Mouse (Mus musculus): Measurements from ENCODE around the gene Lefty1. TPM values are rescaled to one million over a fixed set of nuclear protein-coding genes. Genes with fewer than 3 reads are reported as not detected.

The Lefty1 gene
- polyA plus RNA-seq, 1 experiment from 2014 or later: 0.34 TPM

DNA sequence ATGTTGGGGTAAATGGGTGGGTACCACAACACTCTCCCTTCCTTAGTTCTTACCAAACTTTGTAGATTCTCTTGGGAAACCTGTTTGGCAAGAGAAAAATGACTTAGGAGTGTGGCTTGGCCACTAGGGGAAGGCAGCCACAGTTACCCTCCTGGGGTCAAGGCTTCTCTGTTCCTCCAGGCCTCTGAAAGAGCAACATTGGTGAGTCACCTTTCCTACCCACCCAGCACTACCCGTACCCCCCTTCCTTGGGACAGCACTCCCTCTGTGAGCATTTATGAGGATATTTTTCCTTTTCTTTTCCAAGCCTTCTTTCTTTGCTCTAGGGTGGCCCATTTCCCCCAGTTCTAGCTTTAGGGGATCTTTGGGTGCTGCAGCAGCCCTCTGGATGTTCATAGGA lies 9.1 kb downstream of the Lefty1 start:
- no peak overlapping the region for H3K4me3 ChIP-seq (replicated peaks)
- no peak overlapping the region for H3K4me2 ChIP-seq
- WGBS: 79% methylated on average over 1 of the region's 1 CpGs
- H3K4me1 ChIP-seq: peaks cover 23% of the 10 kb centered on the region
- H3K9me3 ChIP-seq: no peaks in the 10 kb centered on the region
- no peak overlapping the region for H3K9ac ChIP-seq
- H3K27ac ChIP-seq: no peak overlapping the region
- no peak for ATAC-seq (ENCODE audit: low FRiP score)
- H3K27me3 ChIP-seq: peaks cover 59% of the 10 kb centered on the region
- H3K36me3 ChIP-seq (replicated peaks): no peaks in the 10 kb centered on the region

DNA sequence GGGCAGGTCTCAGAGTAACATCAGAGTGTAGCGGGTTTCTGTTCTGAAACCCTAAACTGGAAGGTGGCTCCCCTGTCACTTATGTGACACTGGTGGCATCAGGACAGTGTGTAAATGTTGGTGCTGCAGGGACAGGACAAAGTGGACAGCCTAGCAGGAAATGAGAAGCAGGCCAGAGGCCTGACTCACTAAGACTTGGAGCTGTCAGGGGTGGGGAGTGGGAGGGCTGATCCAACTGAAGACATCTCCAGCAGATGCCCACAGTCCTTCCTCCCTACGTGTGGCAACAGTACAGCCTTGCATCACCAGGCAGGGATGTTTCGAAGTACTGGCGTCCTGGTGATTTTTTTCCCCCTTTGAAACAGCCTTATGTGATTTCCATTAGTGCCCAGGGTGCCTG lies 9.7 kb downstream of the Lefty1 start:
- Histone ChIP-seq H3K4me2 (no peak overlapping the region), H3K4me1 (peaks cover 23% of the 10 kb centered on the region), H3K27me3 (peaks cover 59% of the 10 kb centered on the region), H3K9me3 (no peaks in the 10 kb centered on the region), H3K36me3 (replicated peaks) (no peaks in the 10 kb centered on the region), H3K9ac (no peak overlapping the region), H3K27ac (no peak overlapping the region), H3K4me3 (replicated peaks) (no peak overlapping the region)
- ATAC-seq (ENCODE audit: low FRiP score): no peak
- WGBS: 81% methylated on average over 4 of the region's 4 CpGs

DNA sequence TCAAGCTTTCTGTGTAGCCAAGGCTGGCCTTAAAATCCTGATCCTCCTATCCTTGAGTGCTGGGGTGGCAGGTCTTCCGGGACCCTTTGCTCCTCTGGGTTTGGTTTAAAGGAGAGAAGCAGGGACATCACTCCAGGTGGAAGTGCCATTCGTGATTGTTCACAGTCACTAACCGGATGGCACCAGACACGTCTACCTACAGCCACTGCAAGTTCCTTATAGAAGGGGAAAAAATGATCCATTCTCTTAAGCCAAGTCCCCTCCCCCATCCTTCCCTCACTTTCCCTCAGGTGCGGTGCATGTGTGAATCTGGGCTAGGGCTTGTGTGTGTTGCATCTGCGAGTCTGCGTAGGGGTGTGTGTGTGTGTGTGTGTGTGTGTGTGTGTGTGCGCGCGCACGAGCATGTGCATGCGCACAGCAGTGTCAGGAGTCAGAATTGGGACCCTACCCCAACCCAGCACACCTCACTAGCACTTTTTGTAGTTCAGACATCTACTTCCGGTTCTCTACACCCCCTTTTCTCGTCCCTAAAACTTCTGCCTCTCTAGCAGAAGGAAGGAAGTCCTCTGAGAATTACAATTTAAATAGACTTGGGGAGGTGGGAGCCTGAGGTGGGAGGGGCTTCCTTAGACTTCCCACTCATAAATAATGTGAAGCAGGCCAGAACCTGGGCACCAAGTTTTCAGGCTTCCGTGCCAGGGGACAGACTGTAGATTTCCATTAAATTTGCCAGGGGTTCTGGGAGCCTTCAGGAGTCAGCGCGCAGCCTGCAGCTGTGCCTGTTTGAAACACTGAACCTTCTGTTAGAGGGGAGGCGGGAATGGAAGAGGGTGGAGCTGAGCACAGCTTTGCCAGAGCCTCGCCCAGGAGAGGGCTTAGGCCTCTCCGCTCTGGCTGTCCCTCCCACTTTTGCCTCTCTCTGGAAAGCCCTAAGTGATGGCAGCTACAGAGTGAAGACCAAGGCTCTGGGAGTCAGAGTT lies 10.5 kb downstream of the Lefty1 start:
- no peak overlapping the region for H3K9ac ChIP-seq
- 30% methylated on average over 20 of the region's 20 CpGs for WGBS
- peaks cover 23% of the 10 kb centered on the region for H3K4me1 ChIP-seq
- no peak overlapping the region for H3K4me2 ChIP-seq
- no peaks in the 10 kb centered on the region; the same call in 1 of the 2 replicates for H3K36me3 ChIP-seq (replicated peaks)
- peaks cover 54% of the 10 kb centered on the region for H3K27me3 ChIP-seq
- 0 out of 2 replicates have a peak, but pooled peaks have one; percentile 39 for ATAC-seq (ENCODE audit: low FRiP score)
- no peak overlapping the region for H3K4me3 ChIP-seq (replicated peaks)
- no peak overlapping the region for H3K27ac ChIP-seq
- no peaks in the 10 kb centered on the region for H3K9me3 ChIP-seq

DNA sequence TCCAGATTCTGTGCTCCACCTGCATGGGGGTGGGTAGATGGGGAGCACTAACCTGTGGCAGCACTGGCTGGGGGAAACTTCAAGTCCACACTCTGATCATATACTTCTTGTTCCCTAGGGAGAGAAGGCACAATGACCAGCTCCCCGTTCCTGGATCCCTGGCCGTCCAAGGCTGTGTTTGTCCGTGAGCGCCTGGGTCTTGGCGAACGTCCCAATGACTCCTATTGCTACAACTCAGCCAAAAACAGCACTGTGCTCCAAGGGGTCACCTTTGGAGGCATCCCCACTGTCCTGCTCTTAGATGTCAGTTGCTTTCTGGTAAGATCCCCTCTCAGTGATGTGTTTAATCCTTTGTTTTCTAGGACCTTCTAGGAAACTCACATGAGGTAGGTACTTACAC lies 11.6 kb downstream of the Lefty1 start:
- Histone ChIP-seq H3K9ac (no peak overlapping the region), H3K27ac (no peak overlapping the region), H3K9me3 (no peaks in the 10 kb centered on the region), H3K4me3 (replicated peaks) (no peak overlapping the region), H3K27me3 (peaks cover 43% of the 10 kb centered on the region), H3K4me2 (no peak overlapping the region), H3K36me3 (replicated peaks) (no peaks in the 10 kb centered on the region; the same call in 1 of the 2 replicates), H3K4me1 (peaks cover 23% of the 10 kb centered on the region)
- no peak for ATAC-seq (ENCODE audit: low FRiP score)
- 95% methylated on average over 6 of the region's 6 CpGs for WGBS

DNA sequence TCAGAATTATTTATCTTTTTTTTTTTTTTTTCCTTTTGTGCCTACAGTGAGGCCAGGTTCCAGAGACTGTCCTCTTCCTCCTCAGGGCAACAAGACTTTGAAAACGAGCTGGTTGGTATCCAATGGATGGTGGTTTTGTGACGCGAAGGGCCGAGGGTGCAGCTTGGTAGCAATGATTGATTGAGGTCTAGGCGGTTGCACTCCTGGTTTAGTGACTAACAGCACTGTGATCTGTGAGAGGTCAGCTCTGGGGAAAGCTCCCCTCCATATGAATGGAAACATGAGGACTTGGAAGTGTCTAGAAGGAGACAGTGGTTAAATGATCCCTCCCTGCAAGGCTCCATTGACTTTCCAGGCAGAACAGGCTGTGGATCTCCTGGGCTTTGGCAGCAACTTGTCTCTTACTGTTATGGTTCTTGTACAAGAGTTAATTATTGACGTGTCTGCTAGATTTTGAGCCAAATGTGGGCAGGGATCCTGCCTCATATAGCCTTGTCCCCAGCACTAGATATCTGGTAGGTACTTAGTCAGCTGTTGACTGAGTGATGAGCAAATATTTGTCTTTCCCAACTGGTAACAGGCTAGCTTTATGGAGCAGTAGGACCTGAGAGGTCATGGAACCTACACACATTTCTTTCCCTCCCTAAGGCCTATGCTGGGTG lies 17.4 kb downstream of the Lefty1 start:
- H3K4me2 ChIP-seq: no peak overlapping the region
- no peak for ATAC-seq (ENCODE audit: low FRiP score)
- no peaks in the 10 kb centered on the region for H3K9me3 ChIP-seq
- 90% methylated on average over 6 of the region's 6 CpGs for WGBS
- no peaks in the 10 kb centered on the region; the same call in 1 of the 2 replicates for H3K36me3 ChIP-seq (replicated peaks)
- no peak overlapping the region for H3K4me3 ChIP-seq (replicated peaks)
- H3K4me1 ChIP-seq: no peaks in the 10 kb centered on the region
- no peak overlapping the region for H3K27ac ChIP-seq
- no peaks in the 10 kb centered on the region for H3K27me3 ChIP-seq
- H3K9ac ChIP-seq: no peak overlapping the region

DNA sequence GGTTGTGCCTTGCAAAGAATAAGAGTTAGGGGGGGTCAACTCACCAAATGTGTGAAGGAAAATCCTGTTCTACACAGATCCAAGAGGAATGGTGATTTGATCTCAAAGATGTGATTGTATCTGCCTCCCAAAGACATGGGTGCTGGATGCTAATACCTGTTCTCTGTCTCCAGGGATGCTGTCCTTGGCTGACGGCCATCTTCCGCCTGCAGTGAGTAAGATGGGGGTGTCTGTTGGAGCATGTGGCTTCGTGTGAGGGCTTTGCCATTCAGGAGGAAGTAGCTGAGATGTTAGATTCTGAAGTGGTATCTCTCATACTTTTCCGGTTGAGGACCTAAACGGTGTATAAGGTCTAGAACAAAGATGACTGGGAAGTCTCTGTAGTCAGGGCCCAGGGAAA lies 18.0 kb downstream of the Lefty1 start:
- H3K9me3 ChIP-seq: no peaks in the 10 kb centered on the region
- H3K4me1 ChIP-seq: no peaks in the 10 kb centered on the region
- WGBS: 88% methylated on average over 5 of the region's 5 CpGs
- no peak overlapping the region for H3K9ac ChIP-seq
- H3K27me3 ChIP-seq: no peaks in the 10 kb centered on the region
- no peaks in the 10 kb centered on the region; the same call in 1 of the 2 replicates for H3K36me3 ChIP-seq (replicated peaks)
- H3K4me2 ChIP-seq: no peak overlapping the region
- no peak overlapping the region for H3K27ac ChIP-seq
- ATAC-seq (ENCODE audit: low FRiP score): no peak
- H3K4me3 ChIP-seq (replicated peaks): no peak overlapping the region

DNA sequence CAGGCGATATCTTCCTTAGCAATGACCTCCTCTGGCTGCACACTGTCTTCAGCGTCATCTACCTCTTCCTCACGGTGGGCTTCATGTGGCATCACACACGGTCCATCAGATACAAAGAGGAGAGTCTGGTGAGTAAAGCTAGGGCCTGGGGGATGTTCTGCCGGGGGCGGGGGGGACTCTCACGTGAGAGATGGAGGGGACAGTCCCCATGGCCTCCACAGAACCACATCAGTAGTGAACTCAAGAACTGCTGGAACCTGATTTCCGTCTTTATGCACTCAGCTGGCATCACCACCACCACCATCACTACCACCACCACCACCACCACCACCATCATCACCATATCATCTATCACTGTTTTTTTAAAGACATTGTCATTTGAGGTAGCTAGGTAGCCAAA lies 21.6 kb downstream of the Lefty1 start:
- Histone ChIP-seq H3K9me3 (no peaks in the 10 kb centered on the region), H3K9ac (no peak overlapping the region), H3K4me2 (no peak overlapping the region), H3K4me1 (no peaks in the 10 kb centered on the region), H3K27me3 (no peaks in the 10 kb centered on the region), H3K27ac (no peak overlapping the region), H3K36me3 (replicated peaks) (no peaks in the 10 kb centered on the region), H3K4me3 (replicated peaks) (no peak overlapping the region)
- 90% methylated on average over 8 of the region's 8 CpGs for WGBS
- ATAC-seq (ENCODE audit: low FRiP score): no peak

DNA sequence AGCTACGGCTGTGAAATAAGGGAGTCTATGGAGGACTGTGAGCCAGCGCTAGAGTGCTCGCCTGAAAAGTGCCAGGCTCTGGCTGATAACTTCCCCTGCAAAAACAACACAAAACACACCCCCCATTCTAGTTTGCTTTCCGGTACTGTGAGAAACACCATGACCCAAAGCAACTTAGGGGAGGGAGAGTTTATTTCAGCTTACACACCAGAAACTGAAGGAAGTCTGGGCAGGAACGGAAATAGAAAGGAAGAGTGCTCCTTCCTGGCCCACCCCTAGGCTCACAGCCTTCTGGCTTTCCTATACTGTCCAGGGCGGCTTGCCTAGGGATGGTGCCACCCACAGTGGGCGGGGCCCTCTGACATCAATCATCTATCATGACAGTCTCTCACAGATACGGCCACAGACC lies 22.2 kb downstream of the Lefty1 start:
- Histone ChIP-seq H3K4me3 (replicated peaks) (no peak overlapping the region), H3K27me3 (no peaks in the 10 kb centered on the region), H3K9ac (no peak overlapping the region), H3K4me1 (no peaks in the 10 kb centered on the region), H3K36me3 (replicated peaks) (no peaks in the 10 kb centered on the region), H3K4me2 (no peak overlapping the region), H3K9me3 (no peaks in the 10 kb centered on the region), H3K27ac (no peak overlapping the region)
- WGBS: 89% methylated on average over 8 of the region's 8 CpGs
- no peak for ATAC-seq (ENCODE audit: low FRiP score)

DNA sequence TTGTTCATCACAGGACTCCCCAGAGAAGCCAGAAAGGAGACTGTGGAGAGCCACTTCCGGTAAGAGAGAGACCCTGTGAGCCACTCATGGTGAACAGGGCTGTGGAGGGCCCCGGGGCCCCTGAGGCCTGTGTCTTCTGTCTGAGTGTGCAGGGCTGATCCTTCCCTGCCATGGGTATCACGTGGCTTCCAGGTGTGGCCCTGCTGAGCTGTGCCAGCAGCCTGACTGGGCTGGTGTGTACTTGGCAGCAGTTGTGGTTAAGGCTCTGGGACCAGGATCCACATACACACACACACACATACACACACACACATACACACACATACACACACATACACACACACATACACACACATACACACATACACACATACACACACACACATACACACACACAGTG lies 23.2 kb downstream of the Lefty1 start:
- WGBS: 78% methylated on average over 3 of the region's 3 CpGs
- no peak for ATAC-seq (ENCODE audit: low FRiP score)
- Histone ChIP-seq H3K9me3 (no peaks in the 10 kb centered on the region), H3K4me3 (replicated peaks) (no peak overlapping the region), H3K4me1 (no peaks in the 10 kb centered on the region), H3K36me3 (replicated peaks) (no peaks in the 10 kb centered on the region), H3K9ac (no peak overlapping the region), H3K27ac (no peak overlapping the region), H3K27me3 (no peaks in the 10 kb centered on the region), H3K4me2 (no peak overlapping the region)

DNA sequence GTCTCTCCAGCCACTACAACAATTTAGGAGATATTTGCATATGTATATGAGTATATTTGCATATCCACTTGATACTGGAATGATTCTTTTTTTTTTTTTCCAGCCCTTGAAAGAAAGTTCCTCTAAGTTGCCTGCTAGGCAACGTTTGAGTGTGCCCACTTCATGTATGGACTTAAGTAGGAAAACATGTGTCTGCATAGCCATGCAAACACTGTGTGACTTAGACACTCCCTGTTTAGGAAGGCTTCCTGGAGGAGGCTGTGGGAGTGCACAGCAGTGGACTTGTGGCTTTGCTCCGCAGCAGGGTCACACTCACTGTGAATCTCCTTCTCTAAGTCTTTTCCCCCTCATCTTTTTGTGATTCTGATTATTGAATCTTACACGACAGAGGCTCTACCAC lies 24.0 kb downstream of the Lefty1 start:
- Histone ChIP-seq H3K4me3 (replicated peaks) (no peak overlapping the region), H3K27me3 (no peaks in the 10 kb centered on the region), H3K9ac (no peak overlapping the region), H3K27ac (no peak overlapping the region), H3K9me3 (no peaks in the 10 kb centered on the region), H3K4me1 (no peaks in the 10 kb centered on the region), H3K4me2 (no peak overlapping the region), H3K36me3 (replicated peaks) (no peaks in the 10 kb centered on the region)
- ATAC-seq (ENCODE audit: low FRiP score): no peak
- WGBS: 61% methylated on average over 3 of the region's 3 CpGs

DNA sequence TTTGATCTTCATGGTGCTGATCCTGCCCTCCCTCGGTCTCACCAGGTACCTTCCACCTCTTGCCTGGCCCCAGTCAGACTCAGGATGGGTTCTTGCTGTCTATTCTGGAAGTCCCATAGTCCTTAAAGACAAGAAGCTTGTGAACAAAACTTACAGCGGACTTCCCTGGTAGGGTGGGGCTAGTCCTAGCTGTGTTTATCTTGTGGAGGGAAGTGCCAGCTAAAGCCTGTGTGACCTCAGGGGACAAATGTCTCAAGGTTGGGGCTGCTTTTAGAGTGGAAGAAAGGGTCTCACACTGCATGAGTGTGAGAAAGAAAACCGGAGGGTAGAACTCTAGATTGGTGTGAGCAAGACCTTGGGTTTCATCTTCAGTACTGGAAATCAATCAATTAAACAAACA lies 31.0 kb downstream of the Lefty1 start:
- Histone ChIP-seq H3K27me3 (no peaks in the 10 kb centered on the region; the same call in 1 of the 2 replicates), H3K4me2 (no peak overlapping the region), H3K4me3 (replicated peaks) (no peak overlapping the region), H3K9me3 (no peaks in the 10 kb centered on the region), H3K9ac (no peak overlapping the region), H3K36me3 (replicated peaks) (no peaks in the 10 kb centered on the region), H3K27ac (no peak overlapping the region), H3K4me1 (no peaks in the 10 kb centered on the region)
- no peak for ATAC-seq (ENCODE audit: low FRiP score)
- 83% methylated on average over 3 of the region's 3 CpGs for WGBS

DNA sequence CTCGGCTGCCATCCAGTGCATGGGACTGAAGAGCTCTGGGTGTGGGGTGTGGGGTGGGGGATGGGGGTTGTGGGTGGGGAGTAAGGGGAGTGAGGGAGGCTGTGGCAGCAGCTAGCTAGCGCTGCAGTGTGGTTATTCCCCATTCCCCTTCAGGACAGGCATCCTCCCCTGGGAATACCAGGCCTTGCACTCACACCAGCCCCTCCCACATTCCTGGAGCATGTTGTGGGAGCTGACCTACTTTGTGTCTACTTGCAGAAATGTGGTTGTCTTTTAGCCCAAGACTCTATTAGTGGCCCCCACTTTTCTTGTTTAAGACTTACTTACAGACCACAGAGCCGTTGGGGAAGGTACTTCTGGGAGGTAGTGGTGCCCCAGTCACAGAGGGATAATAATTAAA lies 31.7 kb downstream of the Lefty1 start:
- no peak overlapping the region for H3K4me2 ChIP-seq
- H3K36me3 ChIP-seq (replicated peaks): no peaks in the 10 kb centered on the region
- no peaks in the 10 kb centered on the region for H3K9me3 ChIP-seq
- no peaks in the 10 kb centered on the region; the same call in 1 of the 2 replicates for H3K27me3 ChIP-seq
- 60% methylated on average over 3 of the region's 3 CpGs for WGBS
- no peak overlapping the region for H3K27ac ChIP-seq
- no peaks in the 10 kb centered on the region for H3K4me1 ChIP-seq
- H3K9ac ChIP-seq: no peak overlapping the region
- no peak overlapping the region for H3K4me3 ChIP-seq (replicated peaks)
- no peak for ATAC-seq (ENCODE audit: low FRiP score)
